Mouse (Mus musculus): ENCODE measurements at regions not wholly inside any gene's neighbourhood (a gene's known extent, or its start where the extent isn't known, plus 50 kb on each side); places are given as distances from the start of the nearest gene placed in this dataset.

DNA sequence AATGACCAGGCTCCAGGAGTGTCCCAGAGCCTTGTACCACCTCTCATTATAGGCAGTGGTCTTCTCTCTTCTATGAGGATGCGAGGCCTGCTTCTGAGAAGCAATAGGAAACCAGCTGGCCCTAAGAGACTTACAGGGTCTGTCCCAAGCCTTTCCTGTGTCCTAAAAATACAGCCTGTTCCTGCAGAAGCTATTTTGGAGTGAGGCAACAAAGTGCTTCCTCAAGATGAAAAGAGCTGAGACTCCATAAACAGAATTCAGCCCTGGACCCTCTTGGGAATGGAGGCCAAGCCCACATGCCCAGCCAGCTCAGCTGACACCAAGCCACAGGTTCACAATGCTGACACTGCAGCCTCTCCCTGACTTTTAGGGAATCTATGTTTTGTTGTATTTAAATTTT lies 86.3 kb downstream of the Dll1 start:
- TF ChIP-seq CTCF (IDR thresholded peaks at IDR 0.05) (no peak), POLR2A (IDR thresholded peaks at IDR 0.05; ENCODE audit: insufficient read depth, low read depth, low read length) (no peak), EP300 (IDR thresholded peaks at IDR 0.05; ENCODE audit: insufficient read depth, low read depth, low read length) (no peak)

Data from heart, adult 2 months (tissue).